Mouse (Mus musculus): ENCODE data around the gene Zbtb8os. TPM values are rescaled to one million over a fixed set of nuclear protein-coding genes. Genes with fewer than 3 reads are reported as not detected.

Zbtb8os gene
- total RNA-seq, 2 experiments from 2014 or later = 24.6 to 28.4 TPM

- intact Hi-C loops (cut with DNase I) = no loop called here
- no peak for DNase-seq (ENCODE audit: low spot score in 2 of 2)
These were observed 58.8 kb downstream of the Zbtb8os start for GRCm38 (mm10) chr4:129394089-129394870.

GRCm38 (mm10) chr4:129396960-129397359, 61.5 kb downstream of the Zbtb8os start:
- intact Hi-C loops (cut with DNase I) = no loop called here
- no peak for DNase-seq (ENCODE audit: low spot score in 2 of 2)

GRCm38 (mm10) chr4:129399813-129400212, 64.3 kb downstream of the Zbtb8os start:
- intact Hi-C loops (cut with DNase I) = no loop called here
- no peak for DNase-seq (ENCODE audit: low spot score in 2 of 2)

Other genes starting within 250 kb of the Zbtb8os start
- not detected for gene Tmem54, start 230.1 kb upstream of the Zbtb8os start, total RNA-seq (2021)
- gene Hpca, start 213.7 kb upstream of the Zbtb8os start, total RNA-seq (2021) = 100 to 1,000 TPM; 656 to 793 TPM
- 10 to 100 TPM; 56.9 to 73.3 TPM for gene Fndc5, start 198.7 kb upstream of the Zbtb8os start, total RNA-seq (2021)
- 10 to 100 TPM; 33.9 to 36.0 TPM for gene S100pbp, start 146.0 kb upstream of the Zbtb8os start, total RNA-seq (2021)
- gene Yars, start 145.9 kb upstream of the Zbtb8os start, total RNA-seq (2021) = 10 to 100 TPM; 89.6 to 93.2 TPM
- gene C77080, start 74.3 kb upstream of the Zbtb8os start, total RNA-seq (2021) = 10 to 100 TPM; 19.7 to 27.1 TPM
- 1 to 10 TPM; 1.3 to 2.1 TPM for gene Sync, start 48.1 kb upstream of the Zbtb8os start, total RNA-seq (2021)
- gene Rbbp4, start 325 bp upstream of the Zbtb8os start, total RNA-seq (2021) = 100 to 1,000 TPM; 115 to 123 TPM
- 1 to 10 TPM; 4.7 to 6.5 TPM for gene Zbtb8a, start 42.4 kb downstream of the Zbtb8os start, total RNA-seq (2021)
- gene Zbtb8b, start 105.2 kb downstream of the Zbtb8os start, total RNA-seq (2021) = 1 to 10 TPM; 4.3 to 4.9 TPM
- 10 to 100 TPM; 56.3 to 62.4 TPM for gene Bsdc1, start 125.9 kb downstream of the Zbtb8os start, total RNA-seq (2021)
- under 1 TPM; 0.42 to 0.52 TPM for gene Tssk3, start 155.3 kb downstream of the Zbtb8os start, total RNA-seq (2021)
- gene Fam229a, start 155.5 kb downstream of the Zbtb8os start, total RNA-seq (2021) = not detected
- 100 to 1,000 TPM; 150 to 174 TPM for gene Marcksl1, start 177.9 kb downstream of the Zbtb8os start, total RNA-seq (2021)
- gene Hdac1, start 207.0 kb downstream of the Zbtb8os start, total RNA-seq (2021) = 10 to 100 TPM; 27.0 to 27.4 TPM
- 1 to 10 TPM; 2.1 to 2.6 TPM for gene Lck, start 237.9 kb downstream of the Zbtb8os start, total RNA-seq (2021)
- gene Fam167b, start 242.9 kb downstream of the Zbtb8os start, total RNA-seq (2021) = not detected